Mouse (Mus musculus): Measurements from ENCODE around the gene Sec61a2.

DNA sequence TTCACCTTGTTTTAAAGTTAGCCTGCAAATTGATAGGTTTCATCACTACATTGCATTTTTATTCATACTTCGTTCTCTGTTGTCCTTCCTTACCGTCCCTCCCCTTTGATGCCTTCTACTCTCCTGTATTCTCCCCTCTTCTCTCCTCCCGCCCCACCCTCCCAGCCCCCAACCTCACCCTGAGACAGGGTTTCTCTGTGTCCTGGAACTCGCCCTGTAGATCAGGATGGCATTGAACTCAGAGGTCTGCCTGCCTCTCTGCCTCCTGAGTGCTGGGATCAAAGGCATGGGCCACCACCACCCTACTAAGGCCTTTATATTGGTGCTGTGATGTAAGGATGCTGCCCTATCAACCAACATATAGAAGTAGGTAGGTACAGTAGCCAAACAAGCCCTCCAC lies 47.8 kb upstream of the Sec61a2 start:
- TF ChIP-seq ZNF384 (IDR thresholded peaks at IDR 0.05; ENCODE audit: low read depth, low read length) (no peak), CHD2 (IDR thresholded peaks at IDR 0.05; ENCODE audit: low read length) (no peak)

All from MEL (cell line).